Mouse (Mus musculus) bone marrow, adult 2 months (tissue): Measurements from ENCODE around the gene Pik3ip1. TPM values are rescaled to one million over a fixed set of nuclear protein-coding genes. Genes with fewer than 3 reads are reported as not detected.

Source experiments
- H3K27ac ChIP-seq: fragments of 200-500 bp; 2 replicates; pipeline ENCODE4 v1.5.1; 2012; ENCODE audit warnings: low read depth, mild to moderate bottlenecking, control low read depth, inconsistent platforms, low read length; ENCODE audit not compliant: control insufficient read depth, poor library complexity, insufficient read depth
- H3K4me1 ChIP-seq: fragments of 200-500 bp; 2 replicates; pipeline ENCODE4 v1.6.1; 2011; ENCODE audit warnings: low read length; ENCODE audit not compliant: control insufficient read depth, insufficient read depth
- H3K4me3 ChIP-seq: fragments of 200-500 bp; replicated peaks from 2 replicates; pipeline ENCODE3; 2011; ENCODE audit warnings: mild to moderate bottlenecking, low read depth, low read length, control low read depth; ENCODE audit not compliant: control insufficient read depth
- CTCF ChIP-seq: fragments of 200-500 bp; IDR thresholded peaks from 2 replicates; pipeline ENCODE4 v1.5.1; 2011; ENCODE audit warnings: low read length, control low read depth; ENCODE audit not compliant: control insufficient read depth, insufficient read depth
- POLR2A ChIP-seq: fragments of 200-500 bp; IDR thresholded peaks from 2 replicates; pipeline ENCODE4 v1.6.1; 2011; ENCODE audit warnings: low read depth, mild to moderate bottlenecking, control low read depth, low read length, borderline replicate concordance; ENCODE audit not compliant: control insufficient read depth
- WGBS: fragments of 180-500 bp; shearing (Covaris S2); methylation state at CpG from one replicate; pipeline ENCODE4 v1.1.7; 2018; 5-methylcytosine and 5-hydroxymethylcytosine counted together
- polyA plus RNA-seq: library from polyadenylated mRNA; stranded (reverse); fragments of >200 nt; gene quantifications from 2 replicates; pipeline ENCODE4 v1.2.4, GENCODE M21; 2011; ENCODE audit warnings: low replicate concordance; ENCODE audit not compliant: missing spikeins, insufficient read depth, insufficient read length

The Pik3ip1 gene
- polyA plus RNA-seq, 1 experiment = 29.7 TPM

DNA sequence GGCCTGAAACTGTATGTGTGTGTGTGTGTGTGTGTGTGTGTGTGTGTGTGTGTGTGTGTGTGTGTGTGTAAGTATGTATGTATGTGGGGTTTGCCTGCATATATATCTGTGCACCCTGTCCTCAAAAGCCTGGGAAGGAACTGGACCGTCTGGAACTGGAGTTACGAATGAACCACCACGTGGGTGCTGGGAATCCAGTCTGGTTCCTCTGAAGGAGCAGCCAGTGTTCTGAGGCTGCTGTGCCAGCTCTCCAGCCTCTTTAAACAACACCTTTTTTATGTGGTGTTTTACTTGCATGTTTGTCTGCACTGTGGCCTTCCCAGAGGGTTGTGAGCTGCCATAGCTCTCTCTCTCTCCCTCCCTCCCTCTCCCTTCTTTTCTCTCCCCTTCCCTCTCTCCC, 6.4 kb downstream of the Pik3ip1 start:
- Histone ChIP-seq H3K27ac (peak overlapping the region; percentile 80), H3K4me1 (peaks cover 11% of the 10 kb centered on the region; the same call in 1 of the 2 replicates), H3K4me3 (no peak overlapping the region)
- TF ChIP-seq POLR2A (no peak), CTCF (no peak)
- 66% methylated on average over 3 of the region's 3 CpGs for WGBS

DNA sequence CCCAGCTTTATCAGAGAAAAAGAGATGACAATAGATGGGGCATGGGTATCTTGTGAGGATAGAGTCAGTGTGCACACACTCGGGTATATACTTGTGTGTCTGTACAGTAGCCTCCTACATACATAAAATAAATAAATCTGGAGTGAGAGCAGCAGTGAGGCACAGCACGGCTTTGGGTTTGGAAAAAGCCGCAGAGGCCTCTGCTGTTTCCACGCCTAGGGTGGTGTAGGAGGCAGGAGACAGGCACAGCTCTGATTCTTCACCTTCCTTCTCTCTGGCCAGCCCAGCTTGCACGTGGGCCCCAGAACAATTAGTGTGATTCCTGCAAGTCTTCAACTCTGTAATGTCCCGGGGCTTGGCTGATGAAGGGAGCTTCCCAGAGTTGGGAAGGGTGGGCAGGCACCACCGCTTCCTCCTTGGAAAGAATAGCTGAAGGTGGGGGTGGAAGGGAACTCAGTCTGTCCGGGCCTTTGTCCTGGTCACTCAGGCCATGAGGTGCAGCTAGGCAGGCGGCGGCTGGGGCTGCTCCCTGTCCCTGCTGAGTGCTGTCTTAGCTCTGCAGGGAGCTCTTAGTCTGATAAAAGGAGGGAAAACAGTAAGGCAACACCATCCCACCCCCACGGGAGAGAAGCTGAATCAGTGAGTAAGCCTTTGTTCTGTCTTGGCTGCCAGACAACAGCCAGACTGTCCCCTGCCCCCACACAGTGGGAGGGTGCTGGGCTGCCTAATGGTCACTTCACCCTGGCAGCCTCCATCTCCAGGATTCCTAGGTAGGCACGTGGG, 7.2 kb downstream of the Pik3ip1 start:
- H3K4me3 ChIP-seq = no peak overlapping the region
- 65% methylated on average over 12 of the region's 12 CpGs for WGBS
- TF ChIP-seq CTCF (no peak), POLR2A (no peak)
- H3K27ac ChIP-seq = no peak overlapping the region
- H3K4me1 ChIP-seq = peaks cover 11% of the 10 kb centered on the region; the same call in 1 of the 2 replicates

DNA sequence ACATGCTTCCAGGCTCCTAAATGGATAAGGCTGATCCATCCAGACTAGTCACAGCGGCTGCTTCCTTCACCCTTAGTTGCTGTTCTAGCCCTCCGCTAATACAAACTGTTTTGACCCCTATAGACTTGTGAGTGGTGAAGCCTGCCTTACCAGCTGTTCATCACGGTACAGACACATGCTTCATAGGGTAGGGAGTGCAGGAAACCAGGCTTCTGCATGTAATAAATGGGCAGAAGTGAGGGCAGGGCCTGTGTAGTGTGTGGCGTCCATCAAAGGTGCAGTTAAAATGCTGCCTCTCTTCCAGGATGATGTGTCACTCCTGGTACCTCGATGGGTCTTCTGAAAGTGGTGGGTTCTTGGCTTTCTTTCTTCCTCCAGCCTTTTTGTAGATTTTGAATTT, 7.8 kb downstream of the Pik3ip1 start:
- H3K27ac ChIP-seq = no peak overlapping the region
- no peak for TF ChIP-seq POLR2A
- TF ChIP-seq CTCF = no peak
- peaks cover 9% of the 10 kb centered on the region; the same call in 1 of the 2 replicates for H3K4me1 ChIP-seq
- no peak overlapping the region for H3K4me3 ChIP-seq
- WGBS = 68% methylated on average over 5 of the region's 5 CpGs

DNA sequence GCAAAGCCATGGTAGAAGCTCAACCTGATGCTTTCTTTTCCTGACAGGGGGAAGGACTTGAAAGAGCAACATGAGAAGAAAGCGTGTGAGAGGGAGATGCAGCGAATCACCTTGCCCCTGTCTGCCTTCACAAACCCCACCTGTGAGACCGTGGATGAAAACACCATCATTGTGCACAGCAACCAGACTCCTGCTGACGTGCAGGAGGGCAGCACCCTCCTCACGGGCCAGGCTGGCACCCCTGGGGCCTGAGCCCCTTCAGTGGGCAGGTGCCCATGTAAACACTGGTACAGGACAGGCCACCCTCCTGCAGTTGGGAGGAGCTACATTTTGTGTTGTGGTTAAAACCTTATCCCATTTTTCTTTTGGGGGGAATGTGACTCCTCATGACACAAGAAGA, 11.3 kb downstream of the Pik3ip1 start:
- WGBS = 85% methylated on average over 5 of the region's 5 CpGs
- Histone ChIP-seq H3K4me3 (no peak overlapping the region), H3K4me1 (peaks cover 2% of the 10 kb centered on the region; the same call in 1 of the 2 replicates), H3K27ac (no peak overlapping the region)
- TF ChIP-seq POLR2A = no peak
- no peak for TF ChIP-seq CTCF

DNA sequence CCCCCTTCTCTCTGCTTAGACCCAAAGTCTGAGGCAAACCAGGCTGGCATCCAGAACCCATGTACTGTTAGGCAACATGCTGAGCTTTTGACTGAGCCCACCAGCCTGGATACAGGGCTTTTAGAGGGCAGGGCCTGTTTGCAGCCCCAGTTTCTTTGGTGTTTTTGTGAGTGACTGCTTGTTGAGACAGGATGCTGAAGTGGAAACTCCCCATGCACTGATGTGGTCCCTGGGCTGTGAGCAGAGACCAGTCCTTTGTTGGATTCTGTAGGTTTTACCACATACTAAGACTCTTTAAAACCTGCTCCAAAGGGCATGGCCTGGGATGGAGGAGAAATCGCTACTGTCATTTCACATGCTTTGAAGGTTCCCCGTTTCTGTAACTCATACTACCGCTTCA, 14.7 kb downstream of the Pik3ip1 start:
- H3K4me1 ChIP-seq = no peaks in the 10 kb centered on the region; the same call in 1 of the 2 replicates
- 80% methylated on average over 3 of the region's 3 CpGs for WGBS
- no peak overlapping the region for H3K4me3 ChIP-seq
- TF ChIP-seq CTCF = no peak
- no peak overlapping the region for H3K27ac ChIP-seq

DNA sequence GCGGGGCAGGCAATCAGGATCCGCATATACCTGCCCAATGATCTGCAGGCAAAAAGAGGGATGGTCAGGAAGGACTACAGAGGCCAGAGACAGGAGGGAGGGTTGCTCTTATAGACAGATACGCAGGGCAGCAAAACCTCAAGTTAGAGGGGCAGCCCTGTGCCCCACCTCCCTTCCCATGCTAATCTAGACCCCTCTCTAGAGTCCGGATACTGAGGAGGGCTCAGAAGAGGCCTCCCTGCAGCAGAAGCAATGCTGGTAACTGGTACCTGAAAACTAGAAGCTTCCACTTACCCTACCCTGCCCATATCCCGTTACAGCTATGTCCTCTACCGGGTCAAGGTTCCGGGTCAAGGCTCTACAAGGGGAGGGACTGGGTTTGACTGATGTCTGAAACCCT, 16.1 kb downstream of the Pik3ip1 start:
- Histone ChIP-seq H3K4me3 (no peak overlapping the region), H3K4me1 (no peaks in the 10 kb centered on the region; the same call in 1 of the 2 replicates), H3K27ac (no peak overlapping the region)
- TF ChIP-seq CTCF (no peak), POLR2A (no peak)
- 87% methylated on average over 7 of the region's 7 CpGs for WGBS

DNA sequence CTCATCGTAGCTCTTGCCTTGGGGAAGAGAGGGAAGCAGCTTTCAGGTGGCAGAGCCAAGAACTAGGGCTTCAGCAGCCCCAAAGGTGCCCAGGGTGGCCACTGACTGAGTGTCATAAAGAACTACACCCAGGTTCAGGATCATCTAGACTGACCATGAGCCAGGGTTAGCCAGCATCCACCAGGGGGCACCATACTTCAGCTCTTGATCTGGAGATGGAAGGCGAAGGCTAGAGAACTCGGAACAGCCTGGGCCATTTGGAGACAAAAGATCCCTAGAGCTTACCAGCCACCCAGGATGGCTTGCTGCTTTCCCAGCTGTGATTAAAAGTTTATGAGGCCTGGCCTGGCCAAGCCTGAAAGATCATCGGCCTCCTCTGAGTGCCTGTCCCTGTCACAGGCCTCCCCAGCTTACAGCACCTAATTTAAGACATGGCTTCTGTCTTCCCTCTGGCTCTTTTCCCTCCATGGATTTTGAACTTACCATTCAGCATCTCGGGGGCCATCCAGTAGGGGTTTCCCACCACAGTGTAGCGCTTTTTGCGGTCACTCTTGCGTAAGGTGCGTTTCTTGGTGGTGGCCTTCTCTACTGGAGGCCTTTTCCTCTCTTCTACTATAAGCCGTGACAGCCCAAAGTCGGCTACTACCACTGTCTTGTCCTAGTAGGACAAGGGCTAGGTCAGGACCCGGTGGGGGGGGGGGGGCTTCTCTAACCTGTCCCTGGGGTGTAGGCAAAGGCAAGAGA, 17.1 kb downstream of the Pik3ip1 start:
- TF ChIP-seq CTCF (peak; percentile 96), POLR2A (no peak)
- H3K27ac ChIP-seq = peak overlapping the region; percentile 28; the same call in 1 of the 2 replicates
- H3K4me1 ChIP-seq = no peaks in the 10 kb centered on the region; the same call in 1 of the 2 replicates
- H3K4me3 ChIP-seq = no peak overlapping the region
- 36% methylated on average over 12 of the region's 12 CpGs for WGBS

DNA sequence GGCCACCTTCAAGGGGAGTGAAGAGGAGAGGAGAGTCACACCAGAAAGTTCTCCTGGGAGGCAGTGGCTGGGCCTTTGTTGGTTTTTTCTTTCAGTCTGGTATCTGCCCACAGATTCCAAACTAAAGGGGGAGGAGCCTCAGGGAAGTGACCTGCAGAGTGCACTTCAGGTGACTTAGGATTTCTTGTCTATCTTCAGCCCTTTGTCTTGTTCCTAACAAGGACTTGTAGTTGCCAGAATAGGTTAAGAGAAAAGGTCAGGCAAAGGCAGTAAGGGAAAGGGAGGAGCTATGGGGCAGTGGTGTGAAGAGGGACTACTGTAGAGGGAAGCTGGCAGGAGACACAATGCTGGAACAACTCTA, 17.6 kb downstream of the Pik3ip1 start:
- TF ChIP-seq POLR2A (no peak), CTCF (no peak)
- no peaks in the 10 kb centered on the region; the same call in 1 of the 2 replicates for H3K4me1 ChIP-seq
- H3K4me3 ChIP-seq = no peak overlapping the region
- H3K27ac ChIP-seq = peak overlapping the region; percentile 28; the same call in 1 of the 2 replicates
